Mouse (Mus musculus) liver, embryonic 14.5 days (tissue): ENCODE results near the gene Rims4.

Source experiments
- CTCF ChIP-seq: IDR thresholded peaks from 2 replicates; pipeline ENCODE4 v1.5.1; 2016; ENCODE audit warnings: antibody characterized with exemption, low read depth, control low read depth
- EP300 ChIP-seq: IDR thresholded peaks from 2 replicates; pipeline ENCODE4 v1.6.1; 2016; ENCODE audit warnings: antibody characterized with exemption, low read depth

DNA sequence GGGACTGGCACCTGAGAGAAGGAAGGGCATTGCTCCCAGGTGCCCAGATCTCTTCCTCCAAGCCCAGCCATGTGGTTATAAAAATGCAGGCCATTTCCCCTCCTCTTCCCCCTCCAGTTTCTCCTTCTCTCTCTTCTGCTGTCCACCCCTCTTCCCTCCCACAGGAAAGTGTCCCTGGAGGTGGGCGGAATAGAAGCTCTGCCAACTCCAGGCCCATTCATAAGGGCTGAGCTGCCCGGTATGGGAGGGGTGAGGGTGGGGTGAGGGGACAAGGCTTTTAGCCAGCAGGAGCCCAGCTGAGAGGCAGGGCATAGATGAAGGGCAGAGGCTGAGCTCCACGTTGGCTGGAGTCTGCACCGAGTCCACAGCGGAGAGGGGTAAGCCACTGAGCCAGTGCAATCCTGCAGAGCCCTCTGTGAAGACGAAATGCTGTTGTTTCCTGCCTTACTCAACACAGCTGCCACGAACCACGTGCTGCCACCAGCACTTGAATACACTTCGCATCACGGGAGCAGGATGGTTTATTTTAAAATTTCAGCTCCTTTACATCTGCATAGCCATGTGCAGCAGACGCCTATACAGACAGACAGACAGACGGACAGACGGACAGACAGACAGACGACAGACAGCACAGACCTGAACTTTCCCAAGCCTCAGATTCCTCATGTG lies 41.5 kb downstream of the Rims4 start:
- TF ChIP-seq CTCF (no peak), EP300 (no peak)
